Mouse (Mus musculus) midbrain, postnatal 0 days (tissue): ENCODE results near the gene Tas2r102. TPM values are rescaled to one million over a fixed set of nuclear protein-coding genes. Genes with fewer than 3 reads are reported as not detected.

Experiments used
- ATAC-seq: fragments of 200-750 bp; cut with Nextera tagmentation; 2 replicates; pipeline ENCODE4 v1.8.0; 2017; ENCODE audit warnings: moderate number of reproducible peaks, mild to moderate bottlenecking, moderate TSS enrichment, moderate library complexity; ENCODE audit not compliant: low FRiP score
- DNase-seq: peaks from one replicate; pipeline ENCODE4 v3.0.0-alpha.2; 2015; ENCODE audit warnings: low spot score
- H3K27ac ChIP-seq: fragments of 300-500 bp; sonication (generic); 2 replicates; pipeline ENCODE4 v1.5.1; 2014; ENCODE audit warnings: low read depth, mild to moderate bottlenecking, low read length, mixed read lengths
- H3K27me3 ChIP-seq: fragments of 300-500 bp; sonication (generic); 2 replicates; pipeline ENCODE4 v1.6.1; 2014; ENCODE audit warnings: low read length, control low read depth, mixed read lengths; ENCODE audit not compliant: insufficient read depth
- H3K36me3 ChIP-seq: fragments of 300-500 bp; sonication (generic); 2 replicates; pipeline ENCODE4 v1.6.1; 2014; ENCODE audit warnings: low read length, control low read depth, mixed read lengths; ENCODE audit not compliant: insufficient read depth
- H3K4me1 ChIP-seq: fragments of 300-500 bp; sonication (generic); 2 replicates; pipeline ENCODE4 v1.6.1; 2014; ENCODE audit warnings: mild to moderate bottlenecking, control low read depth, antibody characterized with exemption, low read length, mixed read lengths; ENCODE audit not compliant: insufficient read depth
- H3K4me2 ChIP-seq: fragments of 300-500 bp; sonication (generic); 2 replicates; pipeline ENCODE4 v1.6.1; 2014; ENCODE audit warnings: low read depth, mild to moderate bottlenecking, low read length, mixed read lengths; ENCODE audit not compliant: poor library complexity, severe bottlenecking
- H3K4me3 ChIP-seq: fragments of 300-500 bp; sonication (generic); 2 replicates; pipeline ENCODE4 v1.5.1; 2014; ENCODE audit warnings: low read depth, mild to moderate bottlenecking, low read length, moderate library complexity
- H3K9ac ChIP-seq: fragments of 300-500 bp; sonication (generic); replicated peaks from 2 replicates; pipeline ENCODE4 v1.6.1; 2014; ENCODE audit warnings: mild to moderate bottlenecking, low read length, moderate library complexity, mixed read lengths; ENCODE audit not compliant: poor library complexity, severe bottlenecking
- H3K9me3 ChIP-seq: fragments of 300-500 bp; sonication (generic); 2 replicates; pipeline ENCODE4 v1.6.1; 2016; ENCODE audit warnings: low read length, control low read depth
- CTCF ChIP-seq: IDR thresholded peaks from 2 replicates; pipeline ENCODE4 v1.5.1; 2016; ENCODE audit warnings: antibody characterized with exemption, mild to moderate bottlenecking
- WGBS: fragments of 180-500 bp; shearing (Covaris S2); extraction: QIAGEN DNeasy Blood & Tissue Kit; methylation state at CpG from one replicate; pipeline ENCODE4 v1.1.7; 2014; 5-methylcytosine and 5-hydroxymethylcytosine counted together
- polyA plus RNA-seq: library from polyadenylated mRNA; unstranded; fragments of >200 nt; fragmentation: Nextera tagmentation; extraction: Ambion mirVana; gene quantifications from 2 replicates; pipeline ENCODE4 v1.2.1, GENCODE M21; 2015
- total RNA-seq: library from RNA; depleted of rRNA; stranded (reverse); fragments of >200 nt; gene quantifications from 2 replicates; pipeline ENCODE4 v1.2.3, GENCODE M21; 2014; rRNA removed

The Tas2r102 gene
- total and polyA plus RNA-seq, 2 experiments from 2014 or later, result not detected

DNA sequence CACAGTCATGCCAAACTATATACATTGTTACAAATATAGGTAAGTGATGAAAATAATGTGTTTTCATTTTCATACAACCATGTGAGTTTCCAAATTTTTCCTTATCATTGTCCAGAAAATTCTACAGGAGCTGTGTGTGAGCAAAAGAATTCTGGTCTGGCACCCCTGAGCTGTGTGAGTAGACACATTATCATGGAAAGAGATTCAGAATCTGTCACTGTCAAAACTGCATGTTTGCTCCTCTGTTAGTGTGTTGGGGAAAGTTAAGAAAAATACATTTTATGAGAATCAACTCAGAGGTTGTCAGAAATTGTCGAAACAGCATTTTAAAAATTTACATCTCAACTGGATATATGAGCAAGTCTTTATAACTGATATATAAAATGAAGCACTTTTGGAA lies 40.6 kb downstream of the Tas2r102 start, which contains the start of gene Tas2r117:
TSS of gene Tas2r117 (plus strand) at position 301 of the 400 bp plus-strand sequence.
- Histone ChIP-seq H3K9me3 (no peaks in the 10 kb centered on the region), H3K4me1 (no peaks in the 10 kb centered on the region), H3K4me3 (no peak within 1 kb of the TSS), H3K27ac (no peak within 1 kb of the TSS), H3K9ac (no peak within 1 kb of the TSS), H3K36me3 (no peaks in the 10 kb centered on the region), H3K4me2 (no peak within 1 kb of the TSS), H3K27me3 (no peaks in the 10 kb centered on the region)
- DNase-seq (no peak), ATAC-seq (no peak)
- no peak for TF ChIP-seq CTCF
- 82% methylated on average over 1 of the region's 1 CpGs for WGBS

Other genes with a start within 250 kb of the Tas2r102 start
- not detected in 2 replicates for gene Prh1, start 192.3 kb upstream of the Tas2r102 start, total RNA-seq
- not detected in 2 replicates for gene Prh1, start 192.3 kb upstream of the Tas2r102 start, polyA plus RNA-seq
- gene Prp2, start 166.2 kb upstream of the Tas2r102 start, total RNA-seq, result not detected in 2 replicates
- gene Prp2, start 166.2 kb upstream of the Tas2r102 start, polyA plus RNA-seq, result not detected in 2 replicates
- gene A630073D07Rik, start 110.6 kb upstream of the Tas2r102 start, total RNA-seq, result not detected in 2 replicates
- not detected in 2 replicates for gene A630073D07Rik, start 110.6 kb upstream of the Tas2r102 start, polyA plus RNA-seq
- gene Tas2r120, start 105.2 kb upstream of the Tas2r102 start, total RNA-seq, result not detected in 2 replicates
- gene Tas2r120, start 105.2 kb upstream of the Tas2r102 start, polyA plus RNA-seq, result not detected in 2 replicates
- gene Tas2r121, start 61.1 kb upstream of the Tas2r102 start, total RNA-seq, result not detected in 2 replicates
- not detected in 2 replicates for gene Tas2r121, start 61.1 kb upstream of the Tas2r102 start, polyA plus RNA-seq
- gene Tas2r122, start 50.2 kb upstream of the Tas2r102 start, total RNA-seq, result not detected in 2 replicates
- not detected in 2 replicates for gene Tas2r122, start 50.2 kb upstream of the Tas2r102 start, polyA plus RNA-seq
- gene Tas2r115, start 24.1 kb upstream of the Tas2r102 start, total RNA-seq, result not detected in 2 replicates
- not detected in 2 replicates for gene Tas2r115, start 24.1 kb upstream of the Tas2r102 start, polyA plus RNA-seq
- not detected in 2 replicates for gene Tas2r124, start 7.4 kb upstream of the Tas2r102 start, total RNA-seq
- not detected in 2 replicates for gene Tas2r124, start 7.4 kb upstream of the Tas2r102 start, polyA plus RNA-seq
- gene Tas2r136, start 16.0 kb downstream of the Tas2r102 start, total RNA-seq, result not detected in 2 replicates
- not detected in 2 replicates for gene Tas2r136, start 16.0 kb downstream of the Tas2r102 start, polyA plus RNA-seq
- not detected in 2 replicates for gene Tas2r117, start 40.7 kb downstream of the Tas2r102 start, total RNA-seq
- gene Tas2r117, start 40.7 kb downstream of the Tas2r102 start, polyA plus RNA-seq, result not detected in 2 replicates
- gene Tas2r123, start 85.0 kb downstream of the Tas2r102 start, total RNA-seq, result not detected in 2 replicates
- gene Tas2r123, start 85.0 kb downstream of the Tas2r102 start, polyA plus RNA-seq, result not detected in 2 replicates
- not detected in 2 replicates for gene Tas2r116, start 93.3 kb downstream of the Tas2r102 start, total RNA-seq
- not detected in 2 replicates for gene Tas2r116, start 93.3 kb downstream of the Tas2r102 start, polyA plus RNA-seq
- not detected in 2 replicates for gene Tas2r110, start 105.9 kb downstream of the Tas2r102 start, total RNA-seq
- not detected in 2 replicates for gene Tas2r110, start 105.9 kb downstream of the Tas2r102 start, polyA plus RNA-seq
- gene Tas2r113, start 130.9 kb downstream of the Tas2r102 start, total RNA-seq, result not detected in 2 replicates
- gene Tas2r113, start 130.9 kb downstream of the Tas2r102 start, polyA plus RNA-seq, result not detected in 2 replicates
- gene Tas2r125, start 147.5 kb downstream of the Tas2r102 start, total RNA-seq, result not detected in 2 replicates
- not detected in 2 replicates for gene Tas2r125, start 147.5 kb downstream of the Tas2r102 start, polyA plus RNA-seq
- gene Tas2r129, start 189.0 kb downstream of the Tas2r102 start, total RNA-seq, result not detected in 2 replicates
- not detected in 2 replicates for gene Tas2r129, start 189.0 kb downstream of the Tas2r102 start, polyA plus RNA-seq
- not detected in 2 replicates for gene Tas2r131, start 195.8 kb downstream of the Tas2r102 start, total RNA-seq
- gene Tas2r131, start 195.8 kb downstream of the Tas2r102 start, polyA plus RNA-seq, result not detected in 2 replicates
- not detected in 2 replicates for gene Tas2r109, start 218.8 kb downstream of the Tas2r102 start, total RNA-seq
- not detected in 2 replicates for gene Tas2r109, start 218.8 kb downstream of the Tas2r102 start, polyA plus RNA-seq